Mouse (Mus musculus) liver, adult 2 months (tissue): ENCODE data around the gene Gm4869.

Experiments
- CTCF ChIP-seq: fragments of 200-500 bp; IDR thresholded peaks from 2 replicates; pipeline ENCODE4 v1.5.1; 2011; ENCODE audit warnings: low read depth, low read length, control low read depth
- POLR2A ChIP-seq: fragments of 200-500 bp; IDR thresholded peaks from 2 replicates; pipeline ENCODE4 v1.6.1; 2011; ENCODE audit warnings: low read length, control low read depth; ENCODE audit not compliant: insufficient read depth; ENCODE audit errors: extremely low read depth

DNA sequence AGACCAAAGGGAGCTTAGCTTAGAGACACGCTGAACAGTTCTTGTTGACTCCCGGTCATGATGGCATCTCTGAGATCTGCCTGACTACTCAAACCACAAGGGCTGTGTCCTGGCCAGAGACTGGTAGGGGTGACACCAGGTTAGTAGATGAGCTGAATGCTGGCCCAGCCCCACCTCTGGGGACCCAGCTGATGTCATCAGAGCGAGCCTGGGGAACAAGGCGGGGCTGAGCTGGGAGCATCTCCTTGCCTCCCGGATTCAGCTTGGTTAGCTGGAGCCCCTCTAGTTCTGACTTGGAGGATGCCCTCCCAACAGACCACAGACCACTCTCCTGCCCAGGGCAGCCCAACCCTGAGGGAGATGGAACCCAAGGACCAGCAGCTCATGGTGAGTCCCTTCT lies at the start of gene Gm4869:
- TF ChIP-seq POLR2A: no peak
- TF ChIP-seq CTCF: no peak
